19 mouse cellular contexts compared by ENCODE assay signal in genomic region chr6:39341798-39342197, GRCm38 (mm10). TPM values are rescaled to one million over a fixed set of nuclear protein-coding genes. Genes with fewer than 3 reads are reported as not detected.
DNase-seq lines count a peak whose midpoint lies in the region; ATAC-seq and TF ChIP-seq lines count a peak whose summit lies in the region.
"Had no signal": no experiment of that assay in that cellular context is flagged by ENCODE, and none has a peak within 500 bp of the region (broad histone marks: within the 10 kb centered on the region; RNA-seq: fewer than 3 reads in every experiment).

No protein-coding gene starts in this region.

- H3K4me1 ChIP-seq in stomach, postnatal 0 days (replicated peaks; ENCODE audit: control insufficient read depth, insufficient read depth), result no peaks in the 10 kb centered on the region

- TF ChIP-seq CTCF in stomach, postnatal 0 days (IDR thresholded peaks at IDR 0.05; ENCODE audit: low read depth), result no peak

- 59% methylated on average over 2 of the region's 2 CpGs for WGBS in stomach, postnatal 0 days

- 0 out of 2 replicates have a peak, but pooled peaks have one; percentile 40 for ATAC-seq in stomach, postnatal 0 days (ENCODE audit: low FRiP score, low TSS enrichment)
- ATAC-seq: forebrain, embryonic 14.5 days had no signal

- no peaks in the 10 kb centered on the region for H3K27me3 ChIP-seq in stomach, postnatal 0 days (ENCODE audit: control insufficient read depth, insufficient read depth, low read length)
- H3K27me3 ChIP-seq: hindbrain, embryonic 15.5 days; limb, embryonic 13.5 days had no signal

- no peak overlapping the region for H3K27ac ChIP-seq in stomach, postnatal 0 days (replicated peaks)
- H3K27ac ChIP-seq: gastrocnemius, adult 2 months; hindbrain, embryonic 15.5 days; left cerebral cortex, adult 2 months; limb, embryonic 13.5 days; midbrain, embryonic 10.5 days had no signal

- H3K9me3 ChIP-seq in stomach, postnatal 0 days (ENCODE audit: control insufficient read depth, low read length), result no peaks in the 10 kb centered on the region
- H3K9me3 ChIP-seq: hindbrain, embryonic 15.5 days; limb, embryonic 13.5 days; midbrain, embryonic 10.5 days had no signal

- H3K4me3 ChIP-seq in stomach, postnatal 0 days (ENCODE audit: low read depth, low read length), result no peak overlapping the region
- H3K4me3 ChIP-seq: gastrocnemius, adult 2 months; hindbrain, embryonic 15.5 days; left cerebral cortex, adult 2 months; limb, embryonic 13.5 days; midbrain, embryonic 10.5 days had no signal

- intact Hi-C loops in left cerebral cortex, postnatal 4 days (cut with DNase I), result loop anchor here (10.0 kb wide), 1 partner anchor 197 kb away; no protein-coding TSS in a partner anchor

- H3K4me2 ChIP-seq in stomach, postnatal 0 days (replicated peaks; ENCODE audit: low read depth), result no peak overlapping the region
- H3K4me2 ChIP-seq: hindbrain, embryonic 15.5 days; limb, embryonic 13.5 days had no signal

- peak; percentile 18 to 38 for DNase-seq in kidney, adult 8-10 months
- DNase-seq in kidney, postnatal 14 days, result no peak
- peak; percentile 62 for DNase-seq in testis, postnatal 14 days (ENCODE audit: low spot score)
- no peak for DNase-seq in testis, postnatal 10 days (ENCODE audit: low spot score)
- peak; percentile 19 for DNase-seq in adrenal gland, postnatal 25 days
- DNase-seq in stomach, postnatal 0 days (ENCODE audit: low spot score), result no peak
- no peak for DNase-seq in left cerebral cortex, postnatal 4 days
- no peak for DNase-seq in layer of hippocampus, postnatal 36 days
- DNase-seq: cerebellum, postnatal 10 days; gastrocnemius, adult 2 months; heart, postnatal 14 days; kidney, postnatal 4 days; retina, postnatal 1 day had no signal

- TF ChIP-seq EP300 in stomach, postnatal 0 days (optimal IDR thresholded peaks at IDR 0.05), result no peak

- peaks cover 6% of the 10 kb centered on the region; the same call in 1 of the 2 replicates for H3K36me3 ChIP-seq in stomach, postnatal 0 days (ENCODE audit: control insufficient read depth, insufficient read depth, low read length)

- H3K9ac ChIP-seq in stomach, postnatal 0 days (ENCODE audit: low read length), result no peak overlapping the region
- H3K9ac ChIP-seq: hindbrain, embryonic 15.5 days; limb, embryonic 13.5 days had no signal

RNA-seq across cellular contexts. Expression of gene Slc37a3, which starts 35.7 kb away (rescaled TPM):
- 29.0 and 40.6 TPM in 2 replicates for total RNA-seq in adrenal gland, postnatal 25 days (2021)
- 20.9 and 22.7 TPM in 2 replicates for polyA plus RNA-seq in stomach, postnatal 0 days (2015; fragmentation: Nextera tagmentation; extraction: Ambion mirVana)
- 10 to 100 TPM; 76.0 to 82.0 TPM for total RNA-seq in left cerebral cortex, postnatal 4 days (2021)
- 10 to 100 TPM; 73.8 to 84.2 TPM for total RNA-seq in layer of hippocampus, postnatal 36 days (2021)

RNA-seq across cellular contexts. Expression of gene Rab19, which starts 39.2 kb away (rescaled TPM):
- total RNA-seq in adrenal gland, postnatal 25 days (2021), result 0.52 and 1.2 TPM in 2 replicates
- polyA plus RNA-seq in stomach, postnatal 0 days (2015; fragmentation: Nextera tagmentation; extraction: Ambion mirVana), result 5.1 and 5.4 TPM in 2 replicates
- total RNA-seq in left cerebral cortex, postnatal 4 days (2021), result not detected
- total RNA-seq in layer of hippocampus, postnatal 36 days (2021), result not detected
- total RNA-seq: left cerebral cortex, adult 2 months had no signal
- polyA plus RNA-seq: neural tube, embryonic 14.5 days had no signal

Comparison
In these comparisons a context has a peak if more than half of its experiments do, and no peak if none do; other contexts are left out.
1. DNase-seq: peak in kidney, adult 8-10 months (2 of 2), testis, postnatal 14 days (single experiment) and adrenal gland, postnatal 25 days (single experiment); none in kidney, postnatal 14 days (single experiment), testis, postnatal 10 days (single experiment), stomach, postnatal 0 days (single experiment), left cerebral cortex, postnatal 4 days (single experiment) and layer of hippocampus, postnatal 36 days (0 of 2).